Mouse (Mus musculus): ENCODE data around the gene Pogz. TPM values are rescaled to one million over a fixed set of nuclear protein-coding genes. Genes with fewer than 3 reads are reported as not detected.
A peak's percentile ranks its signal among the peaks of the same experiment; 100 is the strongest.

Pogz gene
- polyA plus RNA-seq, 1 experiment from 2014 or later, result 4.8 TPM

- no peaks in the 10 kb centered on the region for H3K4me1 ChIP-seq (replicated peaks; ENCODE audit: control insufficient read depth, insufficient read depth, low read length)
- no peaks in the 10 kb centered on the region for H3K9me3 ChIP-seq (ENCODE audit: control insufficient read depth)
- WGBS, result 56% methylated on average over 3 of the region's 3 CpGs
- no peak overlapping the region for H3K9ac ChIP-seq (ENCODE audit: low read depth, low read length)
- no peak for ATAC-seq
- H3K4me3 ChIP-seq (ENCODE audit: low read depth, low read length), result no peak overlapping the region
- H3K4me2 ChIP-seq (replicated peaks; ENCODE audit: low read depth), result no peak overlapping the region
- H3K36me3 ChIP-seq (ENCODE audit: control insufficient read depth, insufficient read depth), result peaks cover 58% of the 10 kb centered on the region
- no peak for TF ChIP-seq CTCF (IDR thresholded peaks at IDR 0.05; ENCODE audit: low read depth)
- no peak overlapping the region for H3K27ac ChIP-seq (ENCODE audit: low read depth, low read length)
- H3K27me3 ChIP-seq (replicated peaks; ENCODE audit: control insufficient read depth, insufficient read depth, low read length), result no peaks in the 10 kb centered on the region
These were observed 31.6 kb downstream of the Pogz start for GRCm38 (mm10) chr3:94869011-94869410.

- Histone ChIP-seq H3K4me3 (ENCODE audit: low read depth, low read length) (no peak overlapping the region), H3K9ac (ENCODE audit: low read depth, low read length) (no peak overlapping the region), H3K4me1 (replicated peaks; ENCODE audit: control insufficient read depth, insufficient read depth, low read length) (no peaks in the 10 kb centered on the region), H3K4me2 (replicated peaks; ENCODE audit: low read depth) (no peak overlapping the region), H3K27me3 (replicated peaks; ENCODE audit: control insufficient read depth, insufficient read depth, low read length) (no peaks in the 10 kb centered on the region), H3K9me3 (ENCODE audit: control insufficient read depth) (no peaks in the 10 kb centered on the region), H3K27ac (ENCODE audit: low read depth, low read length) (no peak overlapping the region; the same call in 1 of the 2 replicates), H3K36me3 (ENCODE audit: control insufficient read depth, insufficient read depth) (peaks cover 89% of the 10 kb centered on the region)
- no peak for TF ChIP-seq CTCF (IDR thresholded peaks at IDR 0.05; ENCODE audit: low read depth)
- ATAC-seq, result no peak
- 91% methylated on average over 6 of the region's 6 CpGs for WGBS
These were observed 41.3 kb downstream of the Pogz start for GRCm38 (mm10) chr3:94878618-94879017.

- peaks cover 77% of the 10 kb centered on the region for H3K36me3 ChIP-seq (ENCODE audit: control insufficient read depth, insufficient read depth)
- WGBS, result 74% methylated on average over 4 of the region's 4 CpGs
- TF ChIP-seq CTCF (IDR thresholded peaks at IDR 0.05; ENCODE audit: low read depth), result no peak
These were observed 44.5 kb downstream of the Pogz start for GRCm38 (mm10) chr3:94881840-94882239.

GRCm38 (mm10) chr3:94882579-94882978 is 45.2 kb downstream of the Pogz start:
- H3K27me3 ChIP-seq (replicated peaks; ENCODE audit: control insufficient read depth, insufficient read depth, low read length), result no peaks in the 10 kb centered on the region
- H3K27ac ChIP-seq (ENCODE audit: low read depth, low read length), result no peak overlapping the region
- H3K9ac ChIP-seq (ENCODE audit: low read depth, low read length), result no peak overlapping the region
- no peak for TF ChIP-seq CTCF (IDR thresholded peaks at IDR 0.05; ENCODE audit: low read depth)
- H3K4me1 ChIP-seq (replicated peaks; ENCODE audit: control insufficient read depth, insufficient read depth, low read length), result peaks cover 5% of the 10 kb centered on the region; the same call in 1 of the 2 replicates
- no peak overlapping the region for H3K4me3 ChIP-seq (ENCODE audit: low read depth, low read length)
- no peaks in the 10 kb centered on the region for H3K9me3 ChIP-seq (ENCODE audit: control insufficient read depth)
- H3K4me2 ChIP-seq (replicated peaks; ENCODE audit: low read depth), result no peak overlapping the region
- peaks cover 70% of the 10 kb centered on the region for H3K36me3 ChIP-seq (ENCODE audit: control insufficient read depth, insufficient read depth)
- ATAC-seq, result no peak
- 91% methylated on average over 3 of the region's 3 CpGs for WGBS

More at GRCm38 (mm10) chr3:94881840-94882239, 44.5 kb downstream of the Pogz start:
- Histone ChIP-seq H3K4me1 (replicated peaks; ENCODE audit: control insufficient read depth, insufficient read depth, low read length) (peaks cover under 1% of the 10 kb centered on the region; the same call in 1 of the 2 replicates), H3K4me2 (replicated peaks; ENCODE audit: low read depth) (no peak overlapping the region), H3K4me3 (ENCODE audit: low read depth, low read length) (no peak overlapping the region), H3K9ac (ENCODE audit: low read depth, low read length) (no peak overlapping the region), H3K9me3 (ENCODE audit: control insufficient read depth) (no peaks in the 10 kb centered on the region), H3K27me3 (replicated peaks; ENCODE audit: control insufficient read depth, insufficient read depth, low read length) (no peaks in the 10 kb centered on the region), H3K27ac (ENCODE audit: low read depth, low read length) (no peak overlapping the region)
- ATAC-seq, result no peak

GRCm38 (mm10) chr3:94886316-94887224 is 49.2 kb downstream of the Pogz start, which contains the start of gene Psmb4:
Gene Psmb4, minus strand, starts transcription at chr3:94886961.
- WGBS, result under 1% methylated on average over 61 of the region's 61 CpGs
- Histone ChIP-seq H3K4me3 (ENCODE audit: low read depth, low read length) (peak within 1 kb of the TSS; percentile 99), H3K9me3 (ENCODE audit: control insufficient read depth) (no peaks in the 10 kb centered on the region), H3K36me3 (ENCODE audit: control insufficient read depth, insufficient read depth) (peaks cover 32% of the 10 kb centered on the region), H3K4me1 (replicated peaks; ENCODE audit: control insufficient read depth, insufficient read depth, low read length) (peaks cover 5% of the 10 kb centered on the region; the same call in 1 of the 2 replicates), H3K27me3 (replicated peaks; ENCODE audit: control insufficient read depth, insufficient read depth, low read length) (no peaks in the 10 kb centered on the region), H3K27ac (ENCODE audit: low read depth, low read length) (peak within 1 kb of the TSS; percentile 75), H3K9ac (ENCODE audit: low read depth, low read length) (peak within 1 kb of the TSS; percentile 93), H3K4me2 (replicated peaks; ENCODE audit: low read depth) (peak within 1 kb of the TSS; percentile 83)
- ATAC-seq, result peak; percentile 82
- TF ChIP-seq CTCF (IDR thresholded peaks at IDR 0.05; ENCODE audit: low read depth), result no peak

- H3K27ac ChIP-seq (ENCODE audit: low read depth, low read length), result no peak overlapping the region
- ATAC-seq, result no peak
- peaks cover 14% of the 10 kb centered on the region; the same call in 1 of the 2 replicates for H3K36me3 ChIP-seq (ENCODE audit: control insufficient read depth, insufficient read depth)
- no peak overlapping the region for H3K4me3 ChIP-seq (ENCODE audit: low read depth, low read length)
- H3K4me2 ChIP-seq (replicated peaks; ENCODE audit: low read depth), result no peak overlapping the region
- no peaks in the 10 kb centered on the region for H3K27me3 ChIP-seq (replicated peaks; ENCODE audit: control insufficient read depth, insufficient read depth, low read length)
- peaks cover 5% of the 10 kb centered on the region; the same call in 1 of the 2 replicates for H3K4me1 ChIP-seq (replicated peaks; ENCODE audit: control insufficient read depth, insufficient read depth, low read length)
- no peak overlapping the region for H3K9ac ChIP-seq (ENCODE audit: low read depth, low read length)
- H3K9me3 ChIP-seq (ENCODE audit: control insufficient read depth), result no peaks in the 10 kb centered on the region
- TF ChIP-seq CTCF (IDR thresholded peaks at IDR 0.05; ENCODE audit: low read depth), result peak; percentile 79
These were observed 51.2 kb downstream of the Pogz start for GRCm38 (mm10) chr3:94888595-94888994.

All from intestine, postnatal 0 days (tissue).